Mouse (Mus musculus): ENCODE data around the gene Zfyve9. TPM values are rescaled to one million over a fixed set of nuclear protein-coding genes. Genes with fewer than 3 reads are reported as not detected.

Gene Zfyve9
- polyA plus RNA-seq, 1 experiment from 2014 or later: 7.7 TPM

GRCm38 (mm10) chr4:108631616-108632015 lies 149.0 kb downstream of the Zfyve9 start:
- 94% methylated on average over 4 of the region's 4 CpGs for WGBS
- no peak for ATAC-seq (ENCODE audit: low FRiP score)
- Histone ChIP-seq H3K9me3 (replicated peaks) (no peaks in the 10 kb centered on the region), H3K4me2 (no peak overlapping the region), H3K4me3 (replicated peaks) (no peak overlapping the region), H3K4me1 (no peaks in the 10 kb centered on the region), H3K9ac (replicated peaks) (no peak overlapping the region), H3K36me3 (peaks cover 87% of the 10 kb centered on the region), H3K27me3 (replicated peaks) (no peaks in the 10 kb centered on the region), H3K27ac (replicated peaks) (no peak overlapping the region)

GRCm38 (mm10) chr4:108630096-108630495 lies 150.5 kb downstream of the Zfyve9 start:
- Histone ChIP-seq H3K4me1 (no peaks in the 10 kb centered on the region), H3K36me3 (peaks cover 92% of the 10 kb centered on the region), H3K27me3 (replicated peaks) (no peaks in the 10 kb centered on the region), H3K4me2 (no peak overlapping the region), H3K9me3 (replicated peaks) (no peaks in the 10 kb centered on the region), H3K27ac (replicated peaks) (no peak overlapping the region), H3K9ac (replicated peaks) (no peak overlapping the region), H3K4me3 (replicated peaks) (no peak overlapping the region)
- WGBS: 94% methylated on average over 9 of the region's 9 CpGs
- ATAC-seq (ENCODE audit: low FRiP score): no peak

GRCm38 (mm10) chr4:108629363-108629880 lies 151.2 kb downstream of the Zfyve9 start:
- Histone ChIP-seq H3K4me2 (no peak overlapping the region), H3K27ac (replicated peaks) (no peak overlapping the region), H3K9me3 (replicated peaks) (no peaks in the 10 kb centered on the region), H3K27me3 (replicated peaks) (no peaks in the 10 kb centered on the region), H3K4me3 (replicated peaks) (no peak overlapping the region), H3K9ac (replicated peaks) (no peak overlapping the region), H3K36me3 (peaks cover 93% of the 10 kb centered on the region), H3K4me1 (no peaks in the 10 kb centered on the region)
- no peak for ATAC-seq (ENCODE audit: low FRiP score)
- WGBS: 94% methylated on average over 7 of the region's 7 CpGs

GRCm38 (mm10) chr4:108627066-108627465 lies 153.5 kb downstream of the Zfyve9 start:
- WGBS: 88% methylated on average over 5 of the region's 5 CpGs
- no peak for ATAC-seq (ENCODE audit: low FRiP score)
- H3K36me3 ChIP-seq: peaks cover 78% of the 10 kb centered on the region

GRCm38 (mm10) chr4:108621504-108621903 lies 159.1 kb downstream of the Zfyve9 start:
- Histone ChIP-seq H3K27me3 (replicated peaks) (no peaks in the 10 kb centered on the region), H3K36me3 (peaks cover 24% of the 10 kb centered on the region), H3K27ac (replicated peaks) (no peak overlapping the region), H3K4me1 (peaks cover 19% of the 10 kb centered on the region), H3K9ac (replicated peaks) (no peak overlapping the region), H3K4me3 (replicated peaks) (no peak overlapping the region), H3K9me3 (replicated peaks) (no peaks in the 10 kb centered on the region), H3K4me2 (no peak overlapping the region)
- WGBS: 97% methylated on average over 6 of the region's 6 CpGs
- ATAC-seq (ENCODE audit: low FRiP score): no peak

More at GRCm38 (mm10) chr4:108627066-108627465, 153.5 kb downstream of the Zfyve9 start:
- Histone ChIP-seq H3K4me1 (no peaks in the 10 kb centered on the region), H3K4me2 (no peak overlapping the region), H3K9ac (replicated peaks) (no peak overlapping the region), H3K4me3 (replicated peaks) (no peak overlapping the region), H3K27ac (replicated peaks) (no peak overlapping the region), H3K9me3 (replicated peaks) (no peaks in the 10 kb centered on the region), H3K27me3 (replicated peaks) (no peaks in the 10 kb centered on the region)

GRCm38 (mm10) chr4:108620536-108620935 lies 160.1 kb downstream of the Zfyve9 start:
- 13% methylated on average over 8 of the region's 8 CpGs for WGBS
- H3K9me3 ChIP-seq (replicated peaks): no peaks in the 10 kb centered on the region
- peak; percentile 7 for ATAC-seq (ENCODE audit: low FRiP score)
- H3K36me3 ChIP-seq: peaks cover 14% of the 10 kb centered on the region
- peak overlapping the region; percentile 96 for H3K9ac ChIP-seq (replicated peaks)
- peak overlapping the region; percentile 78 for H3K4me3 ChIP-seq (replicated peaks)
- peak overlapping the region; percentile 96 for H3K27ac ChIP-seq (replicated peaks)
- peaks cover 19% of the 10 kb centered on the region for H3K4me1 ChIP-seq
- H3K4me2 ChIP-seq: peak overlapping the region; percentile 83
- no peaks in the 10 kb centered on the region for H3K27me3 ChIP-seq (replicated peaks)

- Histone ChIP-seq H3K4me2 (peak within 1 kb of the TSS; percentile 83), H3K27ac (replicated peaks) (peak within 1 kb of the TSS; percentile 96), H3K4me3 (replicated peaks) (peak within 1 kb of the TSS; percentile 78), H3K36me3 (peaks cover 7% of the 10 kb centered on the region), H3K9ac (replicated peaks) (peak within 1 kb of the TSS; percentile 96), H3K9me3 (replicated peaks) (no peaks in the 10 kb centered on the region), H3K27me3 (replicated peaks) (no peaks in the 10 kb centered on the region), H3K4me1 (peaks cover 19% of the 10 kb centered on the region)
- peak; percentile 95 for ATAC-seq (ENCODE audit: low FRiP score)
- WGBS: under 1% methylated on average over 73 of the region's 86 CpGs
These were observed 160.8 kb downstream of the Zfyve9 start, which contains the start of gene Cc2d1b for GRCm38 (mm10) chr4:108619587-108620341. Cc2d1b (plus strand) TSS chr4:108619940.

GRCm38 (mm10) chr4:108619165-108619564 lies 161.4 kb downstream of the Zfyve9 start:
- peak overlapping the region; percentile 96 for H3K9ac ChIP-seq (replicated peaks)
- no peaks in the 10 kb centered on the region for H3K27me3 ChIP-seq (replicated peaks)
- 2% methylated on average over 10 of the region's 10 CpGs for WGBS
- peak; percentile 65 for ATAC-seq (ENCODE audit: low FRiP score)
- no peaks in the 10 kb centered on the region for H3K9me3 ChIP-seq (replicated peaks)
- peak overlapping the region; percentile 83 for H3K4me2 ChIP-seq
- H3K36me3 ChIP-seq: peaks cover under 1% of the 10 kb centered on the region; the same call in 1 of the 2 replicates
- H3K27ac ChIP-seq (replicated peaks): peak overlapping the region; percentile 96
- peak overlapping the region; percentile 78 for H3K4me3 ChIP-seq (replicated peaks)
- peaks cover 19% of the 10 kb centered on the region for H3K4me1 ChIP-seq

GRCm38 (mm10) chr4:108618586-108618985 lies 162.0 kb downstream of the Zfyve9 start:
- H3K36me3 ChIP-seq: no peaks in the 10 kb centered on the region
- no peaks in the 10 kb centered on the region for H3K9me3 ChIP-seq (replicated peaks)
- peaks cover 19% of the 10 kb centered on the region for H3K4me1 ChIP-seq
- H3K27me3 ChIP-seq (replicated peaks): no peaks in the 10 kb centered on the region
- H3K4me3 ChIP-seq (replicated peaks): peak overlapping the region; percentile 78
- 69% methylated on average over 4 of the region's 4 CpGs for WGBS
- H3K4me2 ChIP-seq: peak overlapping the region; percentile 83
- no peak for ATAC-seq (ENCODE audit: low FRiP score)
- peak overlapping the region; percentile 96 for H3K27ac ChIP-seq (replicated peaks)
- peak overlapping the region; percentile 96 for H3K9ac ChIP-seq (replicated peaks)

GRCm38 (mm10) chr4:108610935-108611334 lies 169.7 kb downstream of the Zfyve9 start:
- Histone ChIP-seq H3K4me1 (no peaks in the 10 kb centered on the region), H3K27me3 (replicated peaks) (no peaks in the 10 kb centered on the region), H3K27ac (replicated peaks) (no peak overlapping the region), H3K4me3 (replicated peaks) (no peak overlapping the region), H3K36me3 (no peaks in the 10 kb centered on the region), H3K4me2 (no peak overlapping the region), H3K9me3 (replicated peaks) (no peaks in the 10 kb centered on the region), H3K9ac (replicated peaks) (no peak overlapping the region)
- 94% methylated on average over 5 of the region's 5 CpGs for WGBS
- ATAC-seq (ENCODE audit: low FRiP score): no peak

GRCm38 (mm10) chr4:108608651-108609050 lies 171.9 kb downstream of the Zfyve9 start:
- H3K27me3 ChIP-seq (replicated peaks): no peaks in the 10 kb centered on the region
- ATAC-seq (ENCODE audit: low FRiP score): no peak
- 95% methylated on average over 3 of the region's 3 CpGs for WGBS
- no peak overlapping the region for H3K4me2 ChIP-seq
- 0 out of 2 replicates have a peak, but pooled peaks cover 4% of the 10 kb centered on the region for H3K36me3 ChIP-seq
- H3K4me3 ChIP-seq (replicated peaks): no peak overlapping the region
- no peaks in the 10 kb centered on the region for H3K4me1 ChIP-seq
- no peak overlapping the region for H3K27ac ChIP-seq (replicated peaks)
- H3K9ac ChIP-seq (replicated peaks): no peak overlapping the region
- no peaks in the 10 kb centered on the region for H3K9me3 ChIP-seq (replicated peaks)

- Histone ChIP-seq H3K4me2 (no peak overlapping the region), H3K9me3 (replicated peaks) (no peaks in the 10 kb centered on the region), H3K27me3 (replicated peaks) (no peaks in the 10 kb centered on the region), H3K36me3 (peaks cover 10% of the 10 kb centered on the region; the same call in 1 of the 2 replicates), H3K27ac (replicated peaks) (no peak overlapping the region), H3K4me3 (replicated peaks) (no peak overlapping the region), H3K9ac (replicated peaks) (no peak overlapping the region), H3K4me1 (no peaks in the 10 kb centered on the region)
- WGBS: 91% methylated on average over 7 of the region's 7 CpGs
- no peak for ATAC-seq (ENCODE audit: low FRiP score)
These were observed 178.7 kb downstream of the Zfyve9 start for GRCm38 (mm10) chr4:108601870-108602269.
